Mouse (Mus musculus): ENCODE measurements around the gene Trex1.

Gene Trex1

DNA sequence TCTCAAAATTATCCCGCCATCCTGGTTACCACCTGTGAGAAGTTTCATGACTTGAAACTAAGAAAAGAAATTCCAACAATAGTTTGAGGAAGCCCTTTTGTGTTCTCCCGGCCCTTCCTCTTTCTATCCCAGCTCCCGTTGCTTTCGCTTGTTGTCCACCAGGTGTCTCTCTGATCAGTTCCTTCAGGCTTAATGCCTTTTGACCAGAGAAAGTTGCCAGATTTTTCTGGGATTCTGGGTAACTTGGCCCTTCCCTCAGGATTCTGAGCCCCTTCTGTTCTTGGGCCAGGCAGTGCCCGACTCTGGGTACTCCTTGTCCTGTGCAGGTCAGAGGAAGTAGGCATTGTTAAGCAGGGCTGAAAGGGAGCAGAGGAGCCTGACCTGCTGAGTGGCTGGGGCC, 28.5 kb upstream of the Trex1 start:
- in situ Hi-C loops (cut with MseI, MboI): loop anchor here (5.0 kb wide), 1 partner anchor 34 kb away; no protein-coding TSS in a partner anchor

DNA sequence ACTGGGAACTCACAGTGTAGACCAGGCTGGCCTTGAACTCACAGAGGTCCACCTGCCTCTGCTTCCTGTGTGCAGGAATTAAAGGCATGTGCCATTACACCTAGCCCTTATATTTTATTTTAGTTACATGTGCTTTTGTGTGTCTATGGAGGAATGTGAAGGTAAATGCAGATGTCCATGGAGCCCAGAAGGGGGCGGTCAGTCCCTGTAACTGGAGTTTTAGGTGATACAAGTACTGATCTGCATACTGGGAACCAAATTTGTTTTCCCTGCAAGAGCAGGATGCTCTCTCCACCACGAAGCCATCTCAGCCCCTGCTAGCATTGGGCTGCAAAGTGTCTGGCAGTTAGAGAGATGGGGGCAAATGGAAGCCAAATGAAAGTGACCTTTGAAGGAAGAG, 25.4 kb upstream of the Trex1 start:
- in situ Hi-C loops (cut with MseI, MboI): loop anchor here (5.0 kb wide), 1 partner anchor 37 kb away; no protein-coding TSS in a partner anchor

DNA sequence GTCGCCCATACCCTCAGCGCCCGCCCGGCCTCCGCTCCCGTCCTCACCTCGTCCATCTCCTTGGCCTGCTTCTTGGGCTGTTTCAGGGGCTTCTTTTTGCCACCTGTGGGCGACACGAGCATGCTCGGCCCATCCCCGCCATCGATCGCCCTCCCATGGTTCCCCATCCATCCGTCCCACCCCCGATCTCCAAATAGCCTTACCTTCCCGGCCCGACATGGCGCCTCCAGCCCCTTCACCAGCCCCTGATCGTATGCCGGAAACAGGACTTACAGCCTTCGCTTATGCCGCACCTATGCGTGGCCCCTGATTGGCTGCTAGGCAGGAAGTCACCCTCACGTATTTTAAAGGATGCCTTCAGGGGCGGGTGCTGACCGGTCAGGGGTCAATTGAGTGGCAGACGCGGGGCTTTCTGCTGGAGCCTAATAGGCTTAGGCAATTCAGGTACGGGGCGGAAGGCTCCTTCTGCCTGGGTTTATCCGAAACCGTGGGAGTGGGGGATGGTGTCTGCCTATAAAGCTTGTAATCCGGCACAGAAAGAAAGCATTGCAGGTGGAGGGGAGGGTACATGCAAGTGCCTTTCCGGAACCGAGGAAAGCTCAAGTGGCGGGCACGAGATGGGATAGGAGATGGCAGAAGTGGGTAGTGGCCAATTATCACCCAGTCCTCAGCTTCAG, 22.7 kb upstream of the Trex1 start, which contains the start of the genes Ccdc51 and Tma7:
Ccdc51 (plus strand) TSS at position 370 of the 677 bp plus-strand sequence.
Tma7 (minus strand) TSS at position 464 of the 677 bp plus-strand sequence.
- in situ Hi-C loops (cut with MseI, MboI): no loop called here

DNA sequence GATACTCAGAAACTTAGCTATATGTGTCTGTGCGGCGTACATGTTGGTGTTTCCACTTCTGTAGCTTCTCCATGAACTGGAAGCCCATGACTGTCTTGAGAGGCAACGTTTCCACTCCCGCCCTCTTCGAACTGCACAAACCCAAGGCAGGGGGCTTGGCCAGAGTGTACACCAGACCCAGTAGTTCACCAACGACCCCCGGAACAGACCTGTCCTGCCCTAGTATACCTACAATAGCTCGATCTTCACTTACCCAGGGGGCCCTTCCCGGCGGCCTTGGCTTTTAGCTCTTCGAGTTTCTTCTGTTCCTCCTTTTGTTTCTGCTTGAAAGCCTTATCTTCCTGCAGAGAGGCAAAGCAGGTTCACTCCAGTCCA, 22.2 kb upstream of the Trex1 start:
- in situ Hi-C loops (cut with MseI, MboI): no loop called here

DNA sequence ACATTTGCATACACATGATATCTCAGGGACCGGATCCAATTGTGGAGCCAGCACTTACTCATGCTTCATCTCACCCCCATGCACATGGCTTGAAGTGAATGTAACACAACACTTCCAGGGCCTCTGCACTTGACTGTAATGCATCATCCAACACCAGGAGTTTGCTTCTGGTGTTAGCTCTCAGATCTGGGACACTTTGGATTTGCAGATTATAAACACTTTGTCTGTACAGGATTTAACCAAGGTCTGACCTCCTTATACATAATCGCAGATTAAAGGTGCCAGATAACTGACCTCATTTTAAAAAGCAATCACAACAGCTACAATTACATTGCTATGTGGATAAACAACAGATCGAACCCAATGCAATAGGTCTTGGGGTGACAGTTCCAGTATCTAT, 21.0 kb upstream of the Trex1 start:
- in situ Hi-C loops (cut with MseI, MboI): no loop called here

DNA sequence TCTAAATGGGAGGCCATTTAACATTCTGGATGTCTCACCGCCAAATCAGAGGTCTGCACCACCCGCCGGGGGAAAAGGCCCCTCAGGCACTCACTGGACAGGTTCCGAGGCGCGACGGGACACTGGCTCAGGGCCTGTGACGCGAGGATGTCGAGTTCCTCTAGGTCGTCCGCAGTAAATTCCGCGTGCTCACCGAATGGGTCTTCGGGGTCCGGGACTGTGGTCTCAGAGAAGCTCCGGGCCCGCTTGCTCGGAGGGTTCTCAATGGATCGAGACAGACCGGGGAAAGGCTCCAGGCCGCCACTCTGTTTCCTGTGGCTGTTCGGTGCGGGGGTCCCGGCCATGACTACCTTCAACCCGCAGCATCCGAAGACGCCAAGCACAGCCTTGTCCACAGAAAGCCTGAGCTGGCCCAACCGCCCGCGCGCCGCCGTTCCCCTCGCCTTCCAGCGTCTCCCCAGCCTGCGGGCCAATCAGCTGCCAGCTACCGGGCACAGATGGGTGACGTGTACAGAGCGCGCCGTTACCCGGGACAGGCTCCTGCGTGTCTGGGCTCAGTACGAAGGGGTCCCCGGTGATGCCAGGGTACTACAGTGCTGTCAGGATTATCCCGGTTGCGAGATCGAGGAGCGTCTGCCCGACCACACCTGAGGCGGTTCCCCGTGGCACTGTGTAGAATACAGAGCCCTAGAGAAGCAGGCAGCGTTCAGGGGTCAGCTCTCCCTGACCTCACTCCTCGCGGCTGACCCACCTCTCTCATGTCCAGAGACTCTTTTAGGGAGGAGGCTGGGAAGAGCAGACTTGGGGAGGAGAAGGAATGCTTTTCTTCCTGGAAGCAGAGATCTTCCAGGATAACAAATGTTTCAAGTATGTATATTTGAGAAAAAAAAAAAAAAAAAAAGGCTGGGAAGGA, 14.4 kb upstream of the Trex1 start, which contains the start of gene Atrip:
Atrip (minus strand) TSS at position 464 of the 913 bp plus-strand sequence.
- in situ Hi-C loops (cut with MseI, MboI): loop anchor here in 1 of 2 experiments (5.0 kb wide), 1 partner anchor 67 kb away; no protein-coding TSS in a partner anchor

DNA sequence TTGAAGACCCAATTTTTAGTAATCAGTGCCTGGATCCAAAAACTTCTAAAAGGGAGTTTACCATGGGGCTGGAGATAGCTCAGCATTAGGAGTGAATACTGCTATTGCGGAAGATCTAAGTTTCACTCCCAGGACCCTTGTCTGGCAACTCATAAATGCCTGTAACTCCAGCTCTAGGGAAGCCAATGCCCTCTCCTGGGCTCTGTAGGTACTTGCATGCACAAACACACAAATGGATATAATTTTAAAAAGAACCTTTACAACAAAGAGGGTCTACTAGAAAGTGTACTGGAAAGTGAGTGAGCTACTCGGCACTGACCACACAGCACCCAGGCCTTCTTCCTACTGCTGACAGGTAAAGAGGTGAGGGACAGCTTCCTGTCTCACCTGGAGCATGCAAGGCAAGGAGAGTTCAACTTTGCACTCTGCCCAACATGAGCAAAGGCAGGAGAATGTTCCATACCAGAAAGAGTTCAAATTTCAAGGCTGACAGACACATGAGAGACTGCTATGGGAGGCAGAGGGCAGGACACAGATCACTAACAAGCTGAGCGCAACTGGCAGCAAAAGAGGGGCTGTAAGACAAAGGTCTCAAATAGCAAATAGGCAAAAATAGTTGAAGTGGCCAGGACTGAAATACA, 8.7 kb upstream of the Trex1 start:
- in situ Hi-C loops (cut with MseI, MboI): no loop called here

DNA sequence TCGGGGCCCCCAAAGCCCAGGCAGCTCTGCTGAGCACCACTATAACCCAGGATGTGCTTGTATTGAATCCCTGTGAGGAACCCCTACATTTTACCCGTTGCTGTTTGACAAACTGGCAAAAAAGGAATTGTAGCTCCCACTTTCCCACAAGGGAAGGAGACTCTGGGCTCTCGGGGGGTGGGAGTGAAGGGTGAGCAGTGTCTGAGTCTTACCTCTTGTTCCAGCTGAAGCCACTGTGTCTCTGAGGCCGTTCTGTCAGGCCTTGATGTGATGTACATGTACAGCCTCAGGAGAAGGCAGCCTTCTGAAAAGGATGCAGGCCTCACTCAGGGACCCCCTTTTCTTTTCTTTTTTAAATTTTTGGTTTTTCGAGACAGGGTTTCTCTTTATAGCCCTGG, 1.4 kb upstream of the Trex1 start:
- in situ Hi-C loops (cut with MseI, MboI): no loop called here

DNA sequence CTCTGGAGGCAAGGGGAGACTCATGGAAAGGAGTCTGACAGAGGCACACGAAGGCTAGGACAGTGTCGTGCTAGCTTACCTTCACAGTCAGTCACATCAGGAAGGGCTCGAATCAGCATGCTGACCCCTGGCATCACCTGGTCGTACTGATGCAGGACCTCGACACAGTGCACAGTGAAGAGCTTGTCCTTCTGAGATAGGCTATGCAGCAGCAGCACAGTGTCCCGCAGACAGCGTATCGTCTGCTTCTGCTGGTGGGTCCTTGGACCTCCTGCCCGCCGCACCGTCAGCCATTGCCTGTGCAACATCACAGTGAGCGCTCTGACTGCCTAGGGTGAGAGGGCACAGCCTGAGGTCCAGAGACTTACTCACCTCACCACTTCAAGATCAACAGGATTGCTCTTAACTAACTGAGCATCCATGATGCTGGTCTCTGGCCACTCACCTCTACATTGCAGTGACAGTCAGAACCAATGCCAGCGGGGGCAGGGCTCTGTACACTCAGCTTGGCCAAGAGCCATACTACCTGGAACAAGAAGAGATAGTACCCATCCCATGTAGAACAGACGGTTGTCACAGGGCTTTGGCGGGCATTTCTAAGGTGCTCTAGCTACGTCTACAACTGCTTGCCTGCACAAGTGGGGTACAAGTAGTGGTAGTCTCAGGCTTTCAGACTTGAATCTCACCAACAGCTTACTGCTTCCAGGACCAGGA, 807 bp upstream of the Trex1 start:
- in situ Hi-C loops (cut with MseI, MboI): no loop called here

DNA sequence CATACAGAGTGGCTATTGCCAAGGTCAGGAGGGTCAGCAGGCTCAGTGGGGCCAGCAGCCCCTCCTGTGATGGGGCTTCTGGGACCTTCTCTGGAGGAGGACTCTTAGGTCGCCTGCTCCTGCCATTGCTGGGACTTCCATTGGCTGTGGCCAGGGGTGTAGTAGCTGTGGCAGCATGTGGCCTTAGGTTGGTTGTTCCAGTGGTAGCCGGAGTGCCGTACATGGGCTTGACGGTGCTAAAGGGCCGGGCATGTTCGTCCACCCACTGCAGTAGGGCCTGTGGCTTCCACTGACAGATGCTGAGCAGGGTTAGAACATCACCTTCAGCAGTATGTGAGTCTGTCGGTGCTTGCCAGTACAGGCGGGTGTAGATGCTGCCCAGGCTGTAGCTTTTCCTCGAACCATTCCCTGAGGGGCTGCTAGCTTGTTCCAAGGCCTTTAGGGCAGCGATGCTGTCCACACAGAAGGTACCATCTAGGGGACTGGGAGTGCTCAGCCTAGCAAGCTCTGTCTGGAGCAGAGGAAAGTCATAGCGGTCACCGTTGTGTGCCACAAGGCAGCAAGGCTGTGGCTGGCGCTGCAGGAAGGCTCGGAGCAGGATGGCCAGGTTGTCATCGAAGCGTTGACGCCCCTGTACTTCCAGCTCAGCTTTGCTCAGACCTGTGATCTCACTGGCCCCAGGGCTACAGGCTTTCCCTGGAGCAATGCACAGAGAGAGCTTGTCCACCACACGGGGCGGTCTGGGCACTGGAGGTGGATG, 1.3 kb downstream of the Trex1 start:
- in situ Hi-C loops (cut with MseI, MboI): loop anchor here (5.0 to 10.0 kb wide), 2 partner anchors 53 to 56 kb away; no protein-coding TSS in a partner anchor

DNA sequence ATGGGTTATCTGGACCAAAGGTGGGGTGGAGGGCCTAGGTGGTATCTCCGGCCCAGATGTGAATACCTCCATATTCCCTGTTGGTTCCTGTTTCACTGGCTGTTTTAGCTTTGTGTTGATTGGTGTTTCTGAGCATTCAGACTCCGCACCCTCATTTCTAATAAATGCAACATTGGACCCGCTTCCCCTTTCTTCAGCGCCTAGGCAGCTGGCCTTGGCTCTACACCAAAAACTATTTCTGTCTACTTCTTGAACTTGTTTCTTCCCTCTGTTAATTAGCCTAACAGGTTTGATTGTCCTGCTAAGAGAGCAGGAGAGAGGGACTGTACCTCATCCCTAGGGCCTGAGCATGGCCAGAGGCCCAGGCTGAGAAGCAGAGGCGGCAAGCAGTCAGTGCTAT, 2.0 kb downstream of the Trex1 start:
- in situ Hi-C loops (cut with MseI, MboI): loop anchor here (5.0 to 10.0 kb wide), 2 partner anchors 53 to 55 kb away; no protein-coding TSS in a partner anchor

DNA sequence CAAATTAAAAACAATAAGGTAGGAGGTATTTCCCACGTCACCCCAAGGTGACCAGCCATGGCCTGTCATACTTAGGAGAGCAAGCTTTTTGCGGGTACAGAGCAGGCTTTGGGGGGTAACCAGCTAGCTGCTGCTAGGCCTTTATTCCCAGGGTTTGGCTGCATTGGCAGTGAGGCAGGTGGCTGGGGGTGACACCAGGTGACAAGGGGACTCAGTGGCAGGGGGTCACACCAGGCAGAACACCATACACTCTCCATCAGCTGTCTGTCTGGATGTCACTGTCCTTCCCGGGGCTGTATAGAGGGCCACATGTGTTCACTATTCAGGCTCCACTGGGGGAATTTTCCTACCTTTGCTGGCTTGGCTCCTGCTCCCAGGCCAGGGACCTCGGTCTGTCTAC, 2.6 kb downstream of the Trex1 start:
- in situ Hi-C loops (cut with MseI, MboI): loop anchor here (5.0 to 10.0 kb wide), 2 partner anchors 52 to 55 kb away; no protein-coding TSS in a partner anchor

DNA sequence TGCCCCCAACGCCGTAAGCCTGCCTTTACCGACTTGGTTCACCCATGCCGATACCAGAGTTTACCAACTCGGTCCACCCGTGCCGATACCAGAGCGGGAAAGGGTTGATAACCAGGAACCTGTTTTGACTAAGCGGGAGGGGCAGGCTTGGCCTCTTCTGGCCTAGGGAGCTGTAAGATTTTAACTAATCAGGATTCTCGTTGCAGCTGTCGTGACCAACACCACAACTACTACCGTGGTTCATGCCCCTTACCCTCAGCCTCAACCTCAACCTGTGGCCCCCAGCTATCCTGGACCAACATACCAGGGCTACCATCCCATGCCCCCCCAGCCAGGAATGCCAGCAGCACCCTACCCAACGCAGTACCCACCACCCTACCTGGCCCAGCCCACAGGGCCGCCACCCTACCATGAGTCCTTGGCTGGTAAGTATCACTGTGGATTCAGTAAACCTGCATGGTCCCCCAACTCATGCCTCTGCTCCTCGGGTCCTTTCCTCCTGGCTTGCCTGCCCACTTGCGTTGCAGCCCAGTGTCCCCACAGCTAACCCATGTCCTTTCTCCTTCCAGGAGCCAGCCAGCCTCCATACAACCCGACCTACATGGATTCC, 3.3 kb downstream of the Trex1 start:
- in situ Hi-C loops (cut with MseI, MboI): loop anchor here (5.0 to 10.0 kb wide), 2 partner anchors 51 to 54 kb away; no protein-coding TSS in a partner anchor

DNA sequence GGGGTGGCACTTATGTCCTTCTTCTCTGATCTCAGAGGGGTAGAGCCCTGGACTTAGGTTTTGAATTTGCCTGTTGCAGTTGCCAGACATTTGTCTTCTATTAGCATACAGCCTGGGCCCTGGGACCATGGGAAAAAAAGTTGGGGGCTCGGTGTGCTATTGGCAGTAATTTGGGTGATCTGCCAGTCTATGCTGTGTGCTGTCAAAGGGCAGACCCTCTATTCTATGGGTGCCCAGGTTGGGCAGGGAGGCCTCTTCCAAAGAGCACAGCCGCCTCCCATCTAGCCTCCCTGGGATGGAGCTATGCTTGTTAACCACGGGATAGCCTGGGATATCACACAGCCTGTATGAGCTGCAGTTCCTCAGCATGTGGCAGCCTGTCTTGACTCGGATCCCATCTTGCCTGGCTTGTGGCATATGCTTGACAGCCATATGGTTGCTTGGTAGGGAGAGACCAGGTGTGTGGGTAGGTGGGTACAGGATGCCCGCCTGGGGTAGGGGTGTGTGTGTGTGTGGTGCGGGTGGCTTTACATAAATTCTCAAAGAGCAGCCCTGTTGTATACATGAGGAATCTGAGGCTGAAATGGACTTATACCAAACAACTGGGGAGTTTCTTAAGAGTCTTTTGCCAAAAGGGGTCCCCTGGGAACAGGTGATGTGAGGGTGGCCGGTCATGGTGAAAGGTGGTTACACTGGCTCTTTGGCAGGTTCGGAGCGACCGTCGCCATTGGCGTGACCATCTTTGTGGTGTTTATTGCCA, 4.1 kb downstream of the Trex1 start:
- in situ Hi-C loops (cut with MseI, MboI): loop anchor here (5.0 to 10.0 kb wide), 2 partner anchors 51 to 53 kb away; no protein-coding TSS in a partner anchor

DNA sequence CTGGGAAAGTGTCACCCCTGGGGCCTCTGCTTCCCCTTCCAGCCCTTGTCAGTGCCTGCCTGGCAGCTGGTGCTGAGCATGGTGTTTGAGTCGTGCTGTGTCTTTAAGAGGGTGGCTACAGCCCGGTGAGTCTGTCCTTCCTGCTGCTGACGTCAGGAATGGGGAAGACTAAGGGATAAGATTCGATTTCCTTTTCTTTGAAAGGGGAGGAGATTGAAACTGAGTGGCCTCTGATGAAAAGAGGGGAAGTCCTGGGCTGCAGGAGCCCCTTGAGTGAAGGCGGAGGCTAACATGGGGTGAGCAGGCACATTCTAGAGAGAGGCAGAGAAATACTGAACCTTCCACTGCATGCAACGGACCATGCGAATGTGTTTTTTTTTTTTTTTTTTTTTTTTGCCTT, 4.8 kb downstream of the Trex1 start:
- in situ Hi-C loops (cut with MseI, MboI): loop anchor here (5.0 to 10.0 kb wide), 2 partner anchors 50 to 52 kb away; no protein-coding TSS in a partner anchor

DNA sequence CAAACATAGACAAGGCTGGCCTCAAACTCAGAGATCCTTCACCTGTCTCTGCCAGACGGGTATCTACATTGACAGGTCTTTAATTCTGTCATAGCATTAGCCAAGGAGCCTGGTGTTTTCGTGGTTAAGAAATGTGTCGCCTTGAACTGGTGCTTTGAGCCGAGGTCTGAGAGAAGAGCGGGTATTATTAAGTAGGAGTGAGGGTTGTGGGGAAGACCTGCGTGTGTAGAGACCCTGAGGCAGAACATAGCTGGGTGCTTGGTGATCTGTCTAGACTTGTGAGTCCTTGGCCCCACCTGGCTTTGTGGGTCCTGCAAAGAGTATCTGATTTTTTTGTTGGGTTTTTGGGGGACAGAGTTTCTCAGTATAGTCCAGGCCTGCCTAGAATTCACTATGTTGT, 5.7 kb downstream of the Trex1 start:
- in situ Hi-C loops (cut with MseI, MboI): loop anchor here in 1 of 2 experiments (10.0 kb wide), 1 partner anchor 49 kb away; no protein-coding TSS in a partner anchor

DNA sequence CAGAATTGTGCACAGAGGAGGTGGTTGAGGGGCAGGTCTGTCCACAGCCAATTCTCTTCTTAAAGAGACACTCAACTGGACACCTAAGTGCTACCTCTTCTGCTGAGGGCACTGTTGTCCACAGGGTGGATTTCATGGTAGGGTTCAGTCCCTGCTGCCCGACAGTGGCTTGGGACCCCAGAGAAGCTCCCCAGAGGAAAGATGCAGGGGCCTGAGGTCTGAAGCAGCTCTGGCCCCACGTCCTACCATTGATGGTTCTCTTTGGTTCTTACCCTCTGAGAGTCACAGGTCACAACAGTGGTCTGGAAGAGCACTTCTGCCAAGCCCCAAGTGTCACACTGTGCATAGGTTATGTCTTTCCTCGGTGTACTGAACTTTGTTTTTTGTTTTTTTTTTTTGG, 6.2 kb downstream of the Trex1 start:
- in situ Hi-C loops (cut with MseI, MboI): loop anchor here in 1 of 2 experiments (10.0 kb wide), 1 partner anchor 49 kb away; no protein-coding TSS in a partner anchor

DNA sequence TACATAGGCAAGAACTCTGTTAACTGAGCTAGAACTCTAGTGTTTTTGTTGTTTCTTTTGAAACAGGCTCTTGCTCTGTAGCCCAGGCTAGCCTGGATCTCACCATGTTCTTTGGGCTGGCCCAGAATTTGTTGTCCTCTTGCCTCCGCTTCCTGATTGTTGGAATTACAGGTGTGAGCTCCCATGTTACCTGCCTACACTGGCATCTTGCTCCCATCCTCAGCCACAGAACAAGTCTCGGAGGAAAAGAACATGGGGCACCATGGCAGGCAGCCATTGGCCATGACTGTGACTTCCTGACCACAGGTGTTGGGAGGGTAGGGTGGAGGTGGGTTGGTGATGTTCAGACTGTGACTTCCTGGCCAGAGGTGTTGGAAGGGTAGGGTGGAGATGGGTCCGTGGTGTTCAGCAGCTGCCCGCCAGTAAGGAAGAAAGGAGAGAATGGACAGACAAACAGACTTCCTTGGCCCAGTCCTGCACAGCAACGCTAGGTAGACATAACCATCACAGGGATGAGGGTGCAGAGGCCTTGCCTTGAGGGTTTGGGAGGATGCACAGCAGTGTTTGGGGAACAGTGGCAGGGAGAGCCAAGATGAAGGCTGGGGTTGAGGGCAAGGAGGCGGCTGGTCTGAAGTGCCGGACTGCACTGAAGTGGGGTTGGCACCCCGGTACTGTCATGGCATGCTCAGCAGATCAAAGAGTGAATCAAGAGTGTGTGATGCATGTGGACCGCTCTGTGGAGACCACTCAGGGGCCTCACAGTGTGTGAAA, 6.9 kb downstream of the Trex1 start:
- in situ Hi-C loops (cut with MseI, MboI): loop anchor here in 1 of 2 experiments (10.0 kb wide), 1 partner anchor 48 kb away; no protein-coding TSS in a partner anchor

All from mouse trophoblast stem cell (cell line).